Mouse (Mus musculus): Measurements from ENCODE around the gene Tnk1. TPM values are rescaled to one million over a fixed set of nuclear protein-coding genes. Genes with fewer than 3 reads are reported as not detected.

The Tnk1 gene
- not detected for total RNA-seq (2023)

GRCm38 (mm10) chr11:69858113-69858998, at the start of gene Tnk1:
TSS of gene Tnk1 (minus strand) at chr11:69858730.

GRCm38 (mm10) chr11:69900471-69901405, 42.2 kb upstream of the Tnk1 start, which contains the start of the genes 2810408A11Rik and Neurl4:
TSS of gene 2810408A11Rik (minus strand) at chr11:69900987.
TSS of gene Neurl4 (plus strand) at chr11:69901072.

GRCm38 (mm10) chr11:69895291-69895690, 36.8 kb upstream of the Tnk1 start, which contains the start of gene Acap1:
TSS of gene Acap1 (minus strand) at chr11:69895539.

GRCm38 (mm10) chr11:69880853-69881603, 22.5 kb upstream of the Tnk1 start, which contains the start of gene Kctd11:
TSS of gene Kctd11 (minus strand) at chr11:69881406.

GRCm38 (mm10) chr11:69877878-69878277, 19.3 kb upstream of the Tnk1 start, which contains the start of gene Tmem95:
TSS of gene Tmem95 (minus strand) at chr11:69878018.

GRCm38 (mm10) chr11:69846198-69846680, 12.3 kb downstream of the Tnk1 start, which contains the start of gene Plscr3:
TSS of gene Plscr3 (plus strand) at chr11:69846376.

GRCm38 (mm10) chr11:69837952-69838713, 20.4 kb downstream of the Tnk1 start, which contains the start of gene Tmem256:
TSS of gene Tmem256 (plus strand) at chr11:69838514.

GRCm38 (mm10) chr11:69837604-69837951, 21.0 kb downstream of the Tnk1 start, which contains the start of gene Nlgn2:
TSS of gene Nlgn2 (minus strand) at chr11:69837784.

GRCm38 (mm10) chr11:69822080-69822479, 36.5 kb downstream of the Tnk1 start, which contains the start of gene Spem1:
TSS of gene Spem1 (minus strand) at chr11:69822180.

GRCm38 (mm10) chr11:69818365-69818764, 40.2 kb downstream of the Tnk1 start, which contains the start of gene Spem2:
TSS of gene Spem2 (minus strand) at chr11:69818465.

GRCm38 (mm10) chr11:69815155-69815554, 43.4 kb downstream of the Tnk1 start, which contains the start of gene Gm39566:
TSS of gene Gm39566 (minus strand) at chr11:69815298.

GRCm38 (mm10) chr11:69804972-69805909, 53.3 kb downstream of the Tnk1 start, which contains the start of gene Tmem102:
TSS of gene Tmem102 (minus strand) at chr11:69805624.

GRCm38 (mm10) chr11:69801379-69801977, 57.1 kb downstream of the Tnk1 start, which contains the start of gene Fgf11:
TSS of gene Fgf11 (minus strand) at chr11:69801857.

Other genes starting within 250 kb of the Tnk1 start
- not detected for gene Shbg, start 240.8 kb downstream of the Tnk1 start, total RNA-seq (2023)
- not detected for gene Sat2, start 236.7 kb downstream of the Tnk1 start, total RNA-seq (2023)
- gene Fxr2, start 225.7 kb downstream of the Tnk1 start, total RNA-seq (2023): 68.8 TPM
- not detected for gene Sox15, start 203.4 kb downstream of the Tnk1 start, total RNA-seq (2023)
- gene Mpdu1, start 196.1 kb downstream of the Tnk1 start, total RNA-seq (2023): 60.5 TPM
- gene Cd68, start 192.6 kb downstream of the Tnk1 start, total RNA-seq (2023): 7.5 TPM
- gene Eif4a1, start 186.3 kb downstream of the Tnk1 start, total RNA-seq (2023): 892 TPM
- gene Senp3, start 176.6 kb downstream of the Tnk1 start, total RNA-seq (2023): 129 TPM
- not detected for gene Tnfsf13, start 172.9 kb downstream of the Tnk1 start, total RNA-seq (2023)
- not detected for gene Tnfsf12, start 162.9 kb downstream of the Tnk1 start, total RNA-seq (2023)
- gene Tnfsfm13, start 162.6 kb downstream of the Tnk1 start, total RNA-seq (2023): not detected
- 188 TPM for gene Polr2a, start 100.1 kb downstream of the Tnk1 start, total RNA-seq (2023)
- not detected for gene Slc35g3, start 96.8 kb downstream of the Tnk1 start, total RNA-seq (2023)
- gene Zbtb4, start 92.8 kb downstream of the Tnk1 start, total RNA-seq (2023): 52.4 TPM
- 3.1 TPM for gene Chrnb1, start 62.8 kb downstream of the Tnk1 start, total RNA-seq (2023)
- gene Fgf11, start 56.9 kb downstream of the Tnk1 start, total RNA-seq (2023): not detected
- gene Tmem102, start 53.1 kb downstream of the Tnk1 start, total RNA-seq (2023): not detected
- not detected for gene Gm39566, start 43.4 kb downstream of the Tnk1 start, total RNA-seq (2023)
- not detected for gene Spem2, start 40.3 kb downstream of the Tnk1 start, total RNA-seq (2023)
- gene Spem1, start 36.5 kb downstream of the Tnk1 start, total RNA-seq (2023): not detected
- 0.49 TPM for gene Nlgn2, start 20.9 kb downstream of the Tnk1 start, total RNA-seq (2023)
- gene Tmem256, start 20.2 kb downstream of the Tnk1 start, total RNA-seq (2023): 20.8 TPM
- gene Plscr3, start 12.4 kb downstream of the Tnk1 start, total RNA-seq (2023): 18.2 TPM
- gene Tmem95, start 19.3 kb upstream of the Tnk1 start, total RNA-seq (2023): not detected
- gene Kctd11, start 22.7 kb upstream of the Tnk1 start, total RNA-seq (2023): 1.0 TPM
- gene Acap1, start 36.8 kb upstream of the Tnk1 start, total RNA-seq (2023): 435 TPM
- 2.8 TPM for gene 2810408A11Rik, start 42.3 kb upstream of the Tnk1 start, total RNA-seq (2023)
- 44.9 TPM for gene Neurl4, start 42.3 kb upstream of the Tnk1 start, total RNA-seq (2023)
- 145 TPM for gene Gps2, start 55.2 kb upstream of the Tnk1 start, total RNA-seq (2023)
- gene Eif5a, start 63.2 kb upstream of the Tnk1 start, total RNA-seq (2023): 317 TPM
- gene Ybx2, start 77.1 kb upstream of the Tnk1 start, total RNA-seq (2023): not detected
- not detected for gene Slc2a4, start 89.5 kb upstream of the Tnk1 start, total RNA-seq (2023)
- gene Cldn7, start 106.0 kb upstream of the Tnk1 start, total RNA-seq (2023): not detected
- gene Ctdnep1, start 122.4 kb upstream of the Tnk1 start, total RNA-seq (2023): 114 TPM
- 36.4 TPM for gene Elp5, start 123.8 kb upstream of the Tnk1 start, total RNA-seq (2023)
- gene Gabarap, start 132.4 kb upstream of the Tnk1 start, total RNA-seq (2023): 172 TPM
- gene Phf23, start 137.0 kb upstream of the Tnk1 start, total RNA-seq (2023): 55.3 TPM
- gene Dvl2, start 141.9 kb upstream of the Tnk1 start, total RNA-seq (2023): 47.2 TPM
- 46.3 TPM for gene Acadvl, start 156.7 kb upstream of the Tnk1 start, total RNA-seq (2023)
- gene Dlg4, start 158.2 kb upstream of the Tnk1 start, total RNA-seq (2023): 27.8 TPM
- gene Asgr1, start 195.4 kb upstream of the Tnk1 start, total RNA-seq (2023): not detected
- gene Asgr2, start 233.9 kb upstream of the Tnk1 start, total RNA-seq (2023): not detected

Measured in CD8-positive naive resting alpha-beta T cell, adult 57 days (primary cell).